Comparison of ENCODE assay signal across 8 mouse cellular contexts in the genomic region with DNA sequence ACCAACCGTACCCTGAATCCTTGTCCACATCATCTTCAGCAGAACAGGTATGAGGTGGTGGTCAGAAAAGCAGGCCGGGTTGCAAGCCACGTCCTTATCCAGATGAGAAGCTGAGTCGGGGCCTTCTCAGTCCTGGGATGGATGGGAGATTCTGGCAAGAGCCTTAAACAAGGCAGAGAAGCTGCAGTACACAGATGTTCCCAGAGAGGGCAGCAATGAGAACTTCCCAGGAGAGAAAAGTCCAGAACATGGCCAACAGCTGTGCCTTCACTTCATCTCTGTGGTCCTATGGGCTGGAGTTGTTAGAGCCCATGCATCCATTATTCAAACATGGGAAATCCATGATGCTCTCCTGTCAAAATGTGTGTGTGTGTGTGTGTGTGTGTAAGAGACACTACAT. TPM values are rescaled to one million over a fixed set of nuclear protein-coding genes. Genes with fewer than 3 reads are reported as not detected.
DNase-seq lines count a peak whose midpoint lies in the region; ATAC-seq lines count a peak whose summit lies in the region.

No protein-coding gene starts in this region.

- H3K4me1 ChIP-seq in heart, embryonic 12.5 days (replicated peaks): peaks cover 10% of the 10 kb centered on the region

- no peaks in the 10 kb centered on the region for H3K36me3 ChIP-seq in heart, embryonic 12.5 days
- no peaks in the 10 kb centered on the region for H3K36me3 ChIP-seq in splenic B cell, adult 2 months (ENCODE audit: control insufficient read depth, insufficient read depth, low read length, poor library complexity, severe bottlenecking)

- no peaks in the 10 kb centered on the region for H3K27me3 ChIP-seq in heart, embryonic 12.5 days (replicated peaks)
- no peaks in the 10 kb centered on the region for H3K27me3 ChIP-seq in splenic B cell, adult 2 months (ENCODE audit: control insufficient read depth, insufficient read depth, low read length, poor library complexity, severe bottlenecking)

- 59% methylated on average over 4 of the region's 4 CpGs for WGBS in heart, embryonic 12.5 days

- no peak overlapping the region for H3K4me2 ChIP-seq in heart, embryonic 12.5 days

- no peak for ATAC-seq in heart, embryonic 12.5 days (ENCODE audit: insufficient number of reproducible peaks, low FRiP score)
- peak; percentile 88 for ATAC-seq in megakaryocyte progenitor cell, adult 5-6 weeks (replicated peaks; ENCODE audit: poor library complexity)

- 0 out of 2 replicates have a peak, but pooled peaks cover 14% of the 10 kb centered on the region for H3K9me3 ChIP-seq in heart, embryonic 12.5 days (replicated peaks)

- H3K27ac ChIP-seq in heart, embryonic 12.5 days (ENCODE audit: poor library complexity, severe bottlenecking): no peak overlapping the region

- H3K4me3 ChIP-seq in heart, embryonic 12.5 days: no peak overlapping the region

- DNase-seq in heart, adult 18-20 months: peak; percentile 46 to 79
- peak; percentile 61 for DNase-seq in A20 (ENCODE audit: low read depth, low spot score)
- DNase-seq in adrenal gland, adult 18-20 months (ENCODE audit: low spot score in 2 of 2): peak; percentile 25 to 46
- peak; percentile 64 for DNase-seq in embryo, embryonic 9.5 days (ENCODE audit: extremely low spot score)
- peak; percentile 41 to 78 for DNase-seq in kidney, postnatal 36 days
- DNase-seq in splenic B cell, adult 2 months (ENCODE audit: low read depth, low spot score): peak; percentile 86

- no peak overlapping the region for H3K9ac ChIP-seq in heart, embryonic 12.5 days

RNA-seq across cellular contexts. Expression of a gene that starts 39.2 kb away (rescaled TPM):
- total RNA-seq in heart, adult 18-20 months (2021): 1 to 10 TPM; 7.9 to 8.9 TPM
- 5.5 and 6.6 TPM in 2 replicates for polyA plus RNA-seq in heart, embryonic 12.5 days (2016; fragmentation: Nextera tagmentation; extraction: Ambion mirVana)
- 10 to 100 TPM in 1 of 2 experiments, 1 to 10 TPM in 1; 10.0 to 16.6 TPM for total RNA-seq in adrenal gland, adult 18-20 months (2021)
- total RNA-seq in megakaryocyte progenitor cell, adult 5-6 weeks (2015): 6.2 and 8.3 TPM in 2 replicates
- 10.6 and 11.3 TPM in 2 replicates for total RNA-seq in megakaryocyte progenitor cell, adult 5-6 weeks (2017)

Comparison
In these comparisons a context has a peak if more than half of its experiments do, and no peak if none do; other contexts are left out.
1. DNase-seq: peak in every context shown above with its lines; median percentile 86 in splenic B cell, adult 2 months; 64 in embryo, embryonic 9.5 days; 62 in heart, adult 18-20 months; 61 in A20; 60 in kidney, postnatal 36 days; 36 in adrenal gland, adult 18-20 months.